Mouse (Mus musculus) heart, postnatal 0 days (tissue): ENCODE results near the gene Cenpj.

Source experiments
- CTCF ChIP-seq: IDR thresholded peaks from 2 replicates; pipeline ENCODE4 v1.5.1; 2016; ENCODE audit warnings: antibody characterized with exemption, control low read depth, low read depth
- EP300 ChIP-seq: IDR thresholded peaks from 2 replicates; pipeline ENCODE4 v1.6.1; 2016; ENCODE audit warnings: antibody characterized with exemption, low read depth

DNA sequence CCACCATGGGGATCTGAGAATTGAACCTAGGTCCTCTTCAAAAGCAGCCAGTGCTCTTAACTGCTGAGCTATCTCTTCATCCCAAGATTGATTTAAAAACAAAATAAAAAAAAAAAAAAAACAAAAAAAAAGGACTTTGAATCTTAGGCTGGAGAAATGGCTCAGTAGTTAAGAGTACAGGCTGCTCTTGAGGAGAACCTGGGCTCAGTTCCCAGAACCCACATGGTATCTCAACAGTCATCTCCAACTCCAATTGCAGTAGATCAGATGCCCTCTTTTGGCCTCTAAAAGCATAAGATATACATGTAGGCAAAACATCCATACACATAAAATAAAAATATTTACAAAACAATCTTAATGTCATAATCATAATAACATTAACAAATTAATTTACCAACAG, 85.4 kb downstream of the Cenpj start:
- TF ChIP-seq CTCF: no peak
- no peak for TF ChIP-seq EP300
